Mouse (Mus musculus) left cerebral cortex, adult 6 months (tissue): ENCODE results near the gene Tbc1d12. TPM values are rescaled to one million over a fixed set of nuclear protein-coding genes. Genes with fewer than 3 reads are reported as not detected.

Experiments used
- long read RNA-seq, 2 experiments: library from polyadenylated mRNA; unstranded; transcript quantifications; one replicate each; pipeline ENCODE4 v2.0.0; 2019 to 2020
- polyA plus RNA-seq: library from polyadenylated mRNA; unstranded; fragments of <200 nt; fragmentation: Nextera tagmentation; gene quantifications from 2 replicates; pipeline ENCODE4 v1.2.3, GENCODE M21; 2021

Gene Tbc1d12
- polyA plus RNA-seq, result 2.0 and 2.8 TPM in 2 replicates
- long read RNA-seq, experiment 1, full-length matches to known transcripts, result 1 of 10 reads
- long read RNA-seq, experiment 1, partial matches to known transcripts, result 8 of 10 reads
- long read RNA-seq, experiment 1, other reads (novel, unspliced or antisense), result 1 of 10 reads
- long read RNA-seq, experiment 2, partial matches to known transcripts, result 3 of 5 reads
- long read RNA-seq, experiment 2, other reads (novel, unspliced or antisense), result 2 of 5 reads

DNA sequence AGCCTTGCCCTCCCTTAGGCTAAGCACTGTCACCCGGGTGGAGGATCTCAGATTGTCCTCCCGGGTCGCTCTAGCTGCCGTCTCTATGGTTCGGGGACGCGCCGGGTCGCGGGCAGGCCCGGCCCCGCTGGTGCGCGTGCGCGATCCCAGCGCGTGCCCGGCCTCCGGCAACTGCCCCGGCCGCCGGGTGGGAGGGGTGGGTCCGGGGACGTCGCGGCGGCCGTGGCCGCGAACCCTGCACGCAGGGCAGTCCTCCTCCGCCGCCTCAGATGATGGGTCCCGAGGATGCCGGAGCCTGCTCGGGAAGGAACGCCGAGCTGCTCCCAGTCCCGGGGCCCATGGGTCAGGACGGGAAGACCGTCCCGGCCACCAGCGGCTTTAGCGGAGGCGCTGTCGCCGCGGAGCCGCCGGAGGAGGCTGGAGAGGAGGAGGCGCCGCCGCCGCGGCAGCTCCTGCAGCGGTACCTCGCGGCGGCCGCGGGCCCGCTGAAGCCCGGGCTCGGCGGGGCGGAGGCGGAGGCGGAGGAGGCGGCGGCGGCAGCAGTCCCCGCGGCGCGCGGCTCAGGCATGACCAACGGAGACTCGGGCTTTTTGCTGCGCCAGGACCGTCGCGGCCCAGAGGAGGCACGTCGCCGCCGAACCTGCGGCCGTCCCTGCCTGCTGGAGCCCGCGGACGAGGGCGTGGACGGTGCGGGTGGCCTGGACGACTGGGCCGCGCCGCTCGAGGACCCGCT, at the start of gene Tbc1d12:
Tbc1d12 (plus strand) TSS at position 142 of the 733 bp plus-strand sequence.

DNA sequence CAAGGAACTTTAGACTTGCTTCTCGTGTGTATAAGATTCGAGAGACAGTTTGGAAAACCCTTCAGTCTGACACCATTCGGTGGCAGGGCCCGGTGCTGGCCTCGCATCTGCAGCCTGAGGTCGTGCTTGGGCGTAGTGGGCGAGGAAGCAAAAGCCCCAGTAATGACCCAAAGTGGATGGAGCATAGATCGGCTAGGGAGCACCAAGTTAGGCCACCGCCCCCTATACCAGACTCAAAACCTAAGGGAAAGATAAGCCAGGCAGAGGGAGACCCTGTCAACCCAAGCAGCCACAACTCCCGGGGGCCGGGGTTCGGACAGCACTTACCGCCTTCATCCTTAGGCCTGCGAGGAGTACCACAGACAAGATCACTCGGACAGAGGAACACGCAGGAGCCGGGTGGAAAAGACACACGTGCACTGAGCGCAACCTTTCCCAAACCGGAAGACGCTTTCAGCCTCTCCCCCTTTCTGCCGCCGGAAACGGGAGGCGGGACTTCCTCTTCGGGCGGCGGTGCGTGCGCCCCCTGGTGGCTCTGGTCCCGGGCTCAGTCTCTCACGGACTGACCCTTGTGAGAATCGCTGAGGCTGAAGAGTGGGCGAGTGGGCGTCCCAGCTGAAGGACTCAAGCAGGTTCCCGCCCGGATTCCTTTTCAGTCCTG, 17.5 kb upstream of the Tbc1d12 start, which contains the start of gene Noc3l:
Noc3l (minus strand) TSS at position 472 of the 661 bp plus-strand sequence.

DNA sequence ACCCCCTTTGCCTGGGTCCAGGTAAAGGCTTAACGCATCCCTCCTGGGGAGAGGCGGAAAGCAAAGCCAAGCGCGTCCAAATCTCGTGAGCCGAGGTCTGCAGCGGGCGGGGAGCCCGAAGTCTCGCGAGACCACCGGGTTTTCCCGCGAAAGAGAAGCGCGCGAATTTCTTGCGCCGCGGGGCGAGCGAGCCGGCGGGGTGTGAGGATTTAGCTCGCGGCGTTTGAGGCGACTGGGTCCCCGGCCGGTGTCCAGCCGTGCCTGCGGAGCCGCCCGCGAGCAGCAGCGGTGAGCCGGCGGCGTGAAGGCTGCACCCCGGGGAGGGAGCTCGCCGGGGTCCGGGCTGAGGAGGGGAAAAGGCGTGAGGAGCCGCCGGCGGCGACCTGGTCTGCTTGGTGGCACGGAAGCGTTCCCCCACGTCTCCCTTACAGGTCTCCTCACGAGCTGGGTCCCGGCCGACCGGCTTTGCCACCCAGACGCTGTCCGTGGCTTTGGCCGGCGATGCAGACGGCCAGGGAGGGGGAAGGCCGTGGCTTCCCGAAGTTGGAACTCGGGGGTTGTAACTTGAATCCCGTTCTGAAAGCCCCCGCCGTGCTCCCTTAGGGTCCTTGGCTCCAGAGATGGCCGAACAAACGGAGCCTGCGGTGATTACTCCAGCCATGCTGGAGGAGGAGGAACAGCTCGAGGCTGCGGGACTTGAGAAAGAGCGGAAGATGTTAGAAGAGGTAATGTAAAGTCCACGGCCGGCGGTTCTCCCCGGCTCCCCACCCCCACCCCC, 94.6 kb downstream of the Tbc1d12 start, which contains the start of gene Hells:
Hells (plus strand) TSS at position 128 of the 778 bp plus-strand sequence.

Other genes starting within 250 kb of the Tbc1d12 start
- 1.6 and 1.9 TPM in 2 replicates for gene Noc3l, start 17.3 kb upstream of the Tbc1d12 start, polyA plus RNA-seq
- gene Hells, start 94.3 kb downstream of the Tbc1d12 start, polyA plus RNA-seq, result 1.9 and 2.4 TPM in 2 replicates
- gene Cyp2c55, start 170.4 kb downstream of the Tbc1d12 start, polyA plus RNA-seq, result not detected in 2 replicates
- not detected in 2 replicates for gene Cyp2c65, start 224.4 kb downstream of the Tbc1d12 start, polyA plus RNA-seq